Mouse (Mus musculus) cerebellum, adult 18-20 months (tissue): ENCODE results near the gene Ipo7.
"Not testable (repeated sequence)": the region's sequence is repeated elsewhere in the genome, so short reads cannot be mapped to it uniquely, and the experiment has no call there.

Experiments
- DNase-seq, 2 experiments: peaks; one replicate each; pipeline ENCODE4 v3.0.0; 2021

The Ipo7 gene

GRCm38 (mm10) chr7:110018117-110018630 is at the start of gene Ipo7:
Gene Ipo7 (plus strand): TSS chr7:110018274.
- DNase-seq: peak; percentile 91 to 97

GRCm38 (mm10) chr7:109968924-109969450 is 49.1 kb upstream of the Ipo7 start:
- DNase-seq: peak; percentile 74

- DNase-seq: no peak
Observed at GRCm38 (mm10) chr7:109969542-109969941, 48.5 kb upstream of the Ipo7 start.

GRCm38 (mm10) chr7:109975966-109976715 is 41.9 kb upstream of the Ipo7 start:
- DNase-seq: peak; percentile 58 to 77

- peak; percentile 57 to 60 for DNase-seq
Observed at GRCm38 (mm10) chr7:109977131-109977530, 40.9 kb upstream of the Ipo7 start.

- not testable (repeated sequence) for DNase-seq
Observed at GRCm38 (mm10) chr7:109984608-109985007, 33.5 kb upstream of the Ipo7 start.

GRCm38 (mm10) chr7:109985661-109986132 is 32.4 kb upstream of the Ipo7 start:
- no peak for DNase-seq

- DNase-seq: peak; percentile 99
Observed at GRCm38 (mm10) chr7:109986133-109986669, 31.9 kb upstream of the Ipo7 start.

GRCm38 (mm10) chr7:109986775-109987174 is 31.3 kb upstream of the Ipo7 start, which contains the start of gene Tmem41b:
Gene Tmem41b (minus strand): TSS chr7:109986929.
- DNase-seq: peak; percentile 30 to 33

- DNase-seq: no peak
Observed at GRCm38 (mm10) chr7:109991286-109991685, 26.8 kb upstream of the Ipo7 start.

- DNase-seq: peak; percentile 33 to 39
Observed at GRCm38 (mm10) chr7:109993157-109993959, 24.7 kb upstream of the Ipo7 start.

GRCm38 (mm10) chr7:109998388-109998787 is 19.7 kb upstream of the Ipo7 start:
- no peak for DNase-seq

- no peak for DNase-seq
Observed at GRCm38 (mm10) chr7:110002092-110002491, 16.0 kb upstream of the Ipo7 start.

GRCm38 (mm10) chr7:110002968-110003367 is 15.1 kb upstream of the Ipo7 start:
- peak; percentile 66 to 76 for DNase-seq

- DNase-seq: no peak
Observed at GRCm38 (mm10) chr7:110005976-110006375, 12.1 kb upstream of the Ipo7 start.

- DNase-seq: no peak
Observed at GRCm38 (mm10) chr7:110006471-110007195, 11.4 kb upstream of the Ipo7 start.

- DNase-seq: no peak
Observed at GRCm38 (mm10) chr7:110008513-110008912, 9.6 kb upstream of the Ipo7 start.

GRCm38 (mm10) chr7:110009084-110009483 is 9.0 kb upstream of the Ipo7 start:
- DNase-seq: no peak

- DNase-seq: no peak
Observed at GRCm38 (mm10) chr7:110011417-110011816, 6.7 kb upstream of the Ipo7 start.

GRCm38 (mm10) chr7:110014272-110014671 is 3.8 kb upstream of the Ipo7 start:
- DNase-seq: no peak

- peak; percentile 60 to 61 for DNase-seq
Observed at GRCm38 (mm10) chr7:110018631-110019482, 783 bp downstream of the Ipo7 start.
